Mouse (Mus musculus) liver, embryonic 14.5 days (tissue): ENCODE results near the gene Efna1. TPM values are rescaled to one million over a fixed set of nuclear protein-coding genes. Genes with fewer than 3 reads are reported as not detected.

Experiments used
- ATAC-seq: fragments of 200-750 bp; cut with Nextera tagmentation; 2 replicates; pipeline ENCODE4 v1.8.0; 2017; ENCODE audit warnings: moderate number of reproducible peaks, mild to moderate bottlenecking, moderate library complexity; ENCODE audit not compliant: insufficient read depth
- DNase-seq, 3 experiments: peaks; one replicate each; pipeline ENCODE4 v3.0.0-alpha.2; 2012 to 2013; ENCODE audit warnings: low read depth in 3 of 3, low spot score in 3 of 3
- H3K27ac ChIP-seq: fragments of 300-500 bp; sonication (generic); 2 replicates; pipeline ENCODE4 v1.5.1; 2014; ENCODE audit warnings: moderate library complexity, mild to moderate bottlenecking, control low read depth, inconsistent platforms
- H3K27me3 ChIP-seq: fragments of 300-500 bp; sonication (generic); 2 replicates; pipeline ENCODE4 v1.6.1; 2014; ENCODE audit warnings: mild to moderate bottlenecking, low read length, moderate library complexity; ENCODE audit not compliant: control insufficient read depth, insufficient read depth
- H3K36me3 ChIP-seq: fragments of 300-500 bp; sonication (generic); replicated peaks from 2 replicates; pipeline ENCODE4 v1.6.1; 2014; ENCODE audit warnings: low read depth; ENCODE audit not compliant: control insufficient read depth, insufficient read depth
- H3K4me1 ChIP-seq, 2 experiments: fragments of 200-500 bp in 1 of 2; fragments of 300-500 bp in 1 of 2; sonication (generic) in 1 of 2; replicated peaks; 2 replicates each; pipeline ENCODE4 v1.6.1; 2012 to 2014; ENCODE audit warnings: antibody characterized with exemption in 1 of 2, inconsistent platforms in 1 of 2, low read length in 1 of 2; ENCODE audit not compliant: control insufficient read depth in 2 of 2, insufficient read depth in 2 of 2
- H3K4me2 ChIP-seq: fragments of 300-500 bp; sonication (generic); 2 replicates; pipeline ENCODE4 v1.6.1; 2014; ENCODE audit warnings: low read depth, mild to moderate bottlenecking, control low read depth, moderate library complexity
- H3K4me3 ChIP-seq, 2 experiments: fragments of 200-500 bp in 1 of 2; fragments of 300-500 bp in 1 of 2; sonication (generic) in 1 of 2; 2 replicates each; pipeline ENCODE4 v1.5.1; 2012 to 2014; ENCODE audit warnings: low read depth in 2 of 2, low read length in 2 of 2, mild to moderate bottlenecking in 2 of 2, control low read depth in 1 of 2, inconsistent platforms in 1 of 2, moderate library complexity in 1 of 2; ENCODE audit not compliant: insufficient read depth in 1 of 2
- H3K9ac ChIP-seq: fragments of 300-500 bp; sonication (generic); replicated peaks from 2 replicates; pipeline ENCODE4 v1.6.1; 2014; ENCODE audit warnings: mild to moderate bottlenecking, control low read depth, moderate library complexity
- H3K9me3 ChIP-seq: fragments of 300-500 bp; sonication (generic); 2 replicates; pipeline ENCODE4 v1.6.1; 2016; ENCODE audit warnings: low read length, mixed read lengths; ENCODE audit not compliant: control insufficient read depth
- CTCF ChIP-seq: IDR thresholded peaks from 2 replicates; pipeline ENCODE4 v1.5.1; 2016; ENCODE audit warnings: antibody characterized with exemption, low read depth, control low read depth
- EP300 ChIP-seq: IDR thresholded peaks from 2 replicates; pipeline ENCODE4 v1.6.1; 2016; ENCODE audit warnings: antibody characterized with exemption, low read depth
- WGBS: fragments of 180-500 bp; shearing (Covaris S2); extraction: QIAGEN DNeasy Blood & Tissue Kit; methylation state at CpG from one replicate; pipeline ENCODE4 v1.1.7; 2014; ENCODE audit not compliant: insufficient replicate concordance; 5-methylcytosine and 5-hydroxymethylcytosine counted together
- polyA plus RNA-seq, 2 experiments: library from polyadenylated mRNA; depleted of rRNA in 1 of 2; stranded (reverse) in 1 of 2; unstranded in 1 of 2; fragments of >200 nt; fragmentation: Nextera tagmentation in 1 of 2; extraction: Ambion mirVana in 1 of 2; gene quantifications; 2 replicates each; pipeline versions ENCODE4 v1.2.1 to v1.2.3; 2012 to 2014

Gene Efna1
- polyA plus RNA-seq, 2 experiments: 2.9 to 3.7 TPM

GRCm38 (mm10) chr3:89279153-89279890 is 1.6 kb downstream of the Efna1 start:
- H3K27ac ChIP-seq: no peak overlapping the region
- ATAC-seq (peak; percentile 43), DNase-seq (peak in 1 of 3 experiments; percentile 33)
- H3K36me3 ChIP-seq: no peaks in the 10 kb centered on the region
- no peaks in the 10 kb centered on the region for H3K4me1 ChIP-seq
- H3K9me3 ChIP-seq: no peaks in the 10 kb centered on the region
- TF ChIP-seq EP300 (no peak), CTCF (no peak)
- WGBS: 3% methylated on average over 35 of the region's 35 CpGs
- H3K4me2 ChIP-seq: peak overlapping the region; percentile 48
- peaks cover 44% of the 10 kb centered on the region for H3K27me3 ChIP-seq
- H3K9ac ChIP-seq: no peak overlapping the region; the same call in 1 of the 2 replicates
- H3K4me3 ChIP-seq: peak overlapping the region; percentile 46 to 49

- ATAC-seq (no peak), DNase-seq (no peak)
- Histone ChIP-seq H3K27ac (no peak overlapping the region), H3K4me1 (no peaks in the 10 kb centered on the region), H3K9me3 (no peaks in the 10 kb centered on the region), H3K36me3 (no peaks in the 10 kb centered on the region), H3K4me3 (peak overlapping the region; percentile 18 to 49), H3K9ac (no peak overlapping the region), H3K27me3 (peaks cover 44% of the 10 kb centered on the region), H3K4me2 (peak overlapping the region; percentile 48)
- 13% methylated on average over 8 of the region's 8 CpGs for WGBS
- no peak for TF ChIP-seq EP300
- TF ChIP-seq CTCF: no peak
Observed at GRCm38 (mm10) chr3:89278643-89279042, 2.3 kb downstream of the Efna1 start.

GRCm38 (mm10) chr3:89278107-89278506 is 2.8 kb downstream of the Efna1 start:
- H3K9me3 ChIP-seq: no peaks in the 10 kb centered on the region
- no peak overlapping the region for H3K9ac ChIP-seq
- no peaks in the 10 kb centered on the region for H3K36me3 ChIP-seq
- no peak for DNase-seq
- no peak overlapping the region for H3K27ac ChIP-seq
- peak overlapping the region; percentile 48 for H3K4me2 ChIP-seq
- TF ChIP-seq CTCF: no peak
- no peak for TF ChIP-seq EP300
- H3K27me3 ChIP-seq: peaks cover 44% of the 10 kb centered on the region
- no peaks in the 10 kb centered on the region for H3K4me1 ChIP-seq
- H3K4me3 ChIP-seq: peak overlapping the region in 1 of 2 experiments; percentile 49; a peak in 1 of 4 replicates
- 53% methylated on average over 7 of the region's 7 CpGs for WGBS
- ATAC-seq: peak; percentile 25; the same call in 1 of the 2 replicates

DNA sequence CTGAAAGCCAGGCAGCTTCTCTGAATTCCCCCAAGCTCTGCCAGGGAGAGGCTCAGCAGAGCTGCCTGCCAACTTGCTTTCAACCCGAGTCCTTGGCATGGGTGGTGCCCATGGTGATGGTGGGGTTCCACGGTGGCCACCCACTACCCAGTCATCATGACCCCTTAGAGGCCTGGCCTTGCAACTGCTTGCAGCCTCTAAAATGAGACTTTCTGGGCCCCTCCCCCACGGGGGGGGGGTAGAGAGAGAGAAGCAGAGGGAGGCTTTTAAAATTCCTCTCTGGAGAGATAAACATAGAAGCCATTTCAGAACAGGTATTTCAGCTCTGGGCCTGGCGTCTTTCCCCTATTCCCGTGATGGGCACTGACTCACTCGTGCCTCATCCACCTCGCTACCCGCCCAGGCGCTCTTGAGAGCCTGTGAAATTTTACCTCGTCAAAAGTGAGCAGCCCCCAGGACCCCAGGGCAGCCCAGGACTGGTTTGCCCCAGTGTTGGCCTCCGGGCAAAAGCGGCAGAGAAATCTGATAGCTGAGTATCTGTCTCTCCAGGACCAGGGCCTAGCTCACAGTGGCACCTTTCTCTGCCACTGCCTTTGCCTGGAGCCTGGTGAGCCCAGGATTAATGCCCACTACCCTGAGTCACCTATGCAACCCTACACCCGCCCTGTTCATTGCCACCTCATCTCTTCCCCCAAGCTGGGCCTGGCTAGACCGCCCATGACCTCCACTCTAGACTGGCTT is 3.5 kb downstream of the Efna1 start:
- Histone ChIP-seq H3K9ac (no peak overlapping the region), H3K4me3 (no peak overlapping the region), H3K27ac (no peak overlapping the region), H3K4me1 (no peaks in the 10 kb centered on the region), H3K27me3 (peaks cover 44% of the 10 kb centered on the region), H3K4me2 (peak overlapping the region; percentile 48), H3K36me3 (no peaks in the 10 kb centered on the region), H3K9me3 (no peaks in the 10 kb centered on the region)
- 37% methylated on average over 14 of the region's 14 CpGs for WGBS
- no peak for DNase-seq
- no peak for ATAC-seq
- no peak for TF ChIP-seq CTCF
- no peak for TF ChIP-seq EP300

GRCm38 (mm10) chr3:89276061-89276460 is 4.9 kb downstream of the Efna1 start:
- no peaks in the 10 kb centered on the region for H3K9me3 ChIP-seq
- 80% methylated on average over 13 of the region's 13 CpGs for WGBS
- H3K4me2 ChIP-seq: no peak overlapping the region
- ATAC-seq: no peak
- H3K36me3 ChIP-seq: no peaks in the 10 kb centered on the region
- no peak overlapping the region for H3K27ac ChIP-seq
- no peaks in the 10 kb centered on the region for H3K4me1 ChIP-seq
- no peak overlapping the region for H3K4me3 ChIP-seq
- TF ChIP-seq EP300: no peak
- no peak for TF ChIP-seq CTCF
- no peak overlapping the region for H3K9ac ChIP-seq
- peaks cover 35% of the 10 kb centered on the region for H3K27me3 ChIP-seq
- no peak for DNase-seq
